Mouse (Mus musculus) heart, adult 8-10 months (tissue): ENCODE measurements around the gene Dhtkd1. TPM values are rescaled to one million over a fixed set of nuclear protein-coding genes. Genes with fewer than 3 reads are reported as not detected.
"Not testable (repeated sequence)": the region's sequence is repeated elsewhere in the genome, so short reads cannot be mapped to it uniquely, and the experiment has no call there.

Experiments
- DNase-seq: peaks from one replicate; pipeline ENCODE4 v3.0.0; 2022; ENCODE audit warnings: low spot score
- total RNA-seq, 4 experiments: library from RNA; stranded (reverse); gene quantifications; 2 replicates each; pipeline ENCODE4 v1.2.4; 2022

Dhtkd1 gene
- 1 to 10 TPM; 3.7 to 9.4 (median 4.0) TPM for total RNA-seq

- peak; percentile 61 for DNase-seq
These were observed at the start of gene Dhtkd1 for GRCm38 (mm10) chr2:5942416-5943032. TSS of gene Dhtkd1 (minus strand) at chr2:5942792.

- DNase-seq: no peak
These were observed 34.9 kb upstream of the Dhtkd1 start for GRCm38 (mm10) chr2:5977532-5977931.

GRCm38 (mm10) chr2:5970629-5971028 lies 28.0 kb upstream of the Dhtkd1 start:
- DNase-seq: not testable (repeated sequence)

GRCm38 (mm10) chr2:5965972-5966371 lies 23.4 kb upstream of the Dhtkd1 start:
- DNase-seq: no peak

- not testable (repeated sequence) for DNase-seq
These were observed 21.1 kb upstream of the Dhtkd1 start for GRCm38 (mm10) chr2:5963729-5964128.

GRCm38 (mm10) chr2:5962265-5962664 lies 19.7 kb upstream of the Dhtkd1 start:
- no peak for DNase-seq

- DNase-seq: no peak
These were observed 15.1 kb upstream of the Dhtkd1 start for GRCm38 (mm10) chr2:5957705-5958104.

GRCm38 (mm10) chr2:5951621-5952211 lies 9.1 kb upstream of the Dhtkd1 start:
- no peak for DNase-seq

- peak; percentile 95 for DNase-seq
These were observed 8.4 kb upstream of the Dhtkd1 start, which contains the start of gene Upf2 for GRCm38 (mm10) chr2:5950766-5951595. TSS of gene Upf2 (plus strand) at chr2:5951469.

GRCm38 (mm10) chr2:5950305-5950704 lies 7.7 kb upstream of the Dhtkd1 start:
- DNase-seq: no peak

GRCm38 (mm10) chr2:5949821-5950220 lies 7.2 kb upstream of the Dhtkd1 start:
- DNase-seq: not testable (repeated sequence)

- DNase-seq: no peak
These were observed 6.4 kb upstream of the Dhtkd1 start for GRCm38 (mm10) chr2:5948964-5949363.

- DNase-seq: no peak
These were observed 4.3 kb upstream of the Dhtkd1 start for GRCm38 (mm10) chr2:5946876-5947275.

GRCm38 (mm10) chr2:5945629-5946028 lies 3.0 kb upstream of the Dhtkd1 start:
- no peak for DNase-seq

GRCm38 (mm10) chr2:5943071-5943470 lies 479 bp upstream of the Dhtkd1 start:
- no peak for DNase-seq

- no peak for DNase-seq
These were observed 654 bp downstream of the Dhtkd1 start for GRCm38 (mm10) chr2:5941861-5942415.

GRCm38 (mm10) chr2:5940936-5941335 lies 1.7 kb downstream of the Dhtkd1 start:
- DNase-seq: no peak

- no peak for DNase-seq
These were observed 2.7 kb downstream of the Dhtkd1 start for GRCm38 (mm10) chr2:5939911-5940310.

GRCm38 (mm10) chr2:5939319-5939718 lies 3.3 kb downstream of the Dhtkd1 start:
- DNase-seq: no peak

GRCm38 (mm10) chr2:5936550-5936949 lies 6.0 kb downstream of the Dhtkd1 start:
- DNase-seq: no peak

- no peak for DNase-seq
These were observed 6.5 kb downstream of the Dhtkd1 start for GRCm38 (mm10) chr2:5936068-5936467.

- DNase-seq: no peak
These were observed 7.7 kb downstream of the Dhtkd1 start for GRCm38 (mm10) chr2:5934936-5935335.
